Comparison of ENCODE assay signal across 9 mouse cellular contexts in genomic region chr11:114016889-114017392, GRCm38 (mm10). TPM values are rescaled to one million over a fixed set of nuclear protein-coding genes. Genes with fewer than 3 reads are reported as not detected.
DNase-seq lines count a peak whose midpoint lies in the region; ATAC-seq lines count a peak whose summit lies in the region.
"Had no signal": no experiment of that assay in that cellular context is flagged by ENCODE, and none has a peak within 500 bp of the region (broad histone marks: within the 10 kb centered on the region; RNA-seq: fewer than 3 reads in every experiment).

No protein-coding gene starts in this region.

- no peaks in the 10 kb centered on the region for H3K9me3 ChIP-seq in kidney, embryonic 14.5 days (ENCODE audit: control insufficient read depth, low read length)
- no peaks in the 10 kb centered on the region for H3K9me3 ChIP-seq in hindbrain, embryonic 13.5 days
- no peaks in the 10 kb centered on the region for H3K9me3 ChIP-seq in neural tube, embryonic 12.5 days
- H3K9me3 ChIP-seq: megakaryocyte, embryonic 14.5 days had no signal

- no peak overlapping the region; the same call in 1 of the 2 replicates for H3K4me2 ChIP-seq in kidney, embryonic 14.5 days (replicated peaks; ENCODE audit: low read depth, low read length)
- no peak overlapping the region for H3K4me2 ChIP-seq in hindbrain, embryonic 13.5 days
- no peak overlapping the region; the same call in 1 of the 2 replicates for H3K4me2 ChIP-seq in neural tube, embryonic 12.5 days (replicated peaks)

- no peaks in the 10 kb centered on the region for H3K27me3 ChIP-seq in kidney, embryonic 14.5 days (ENCODE audit: control insufficient read depth, insufficient read depth, low read length)
- H3K27me3 ChIP-seq in hindbrain, embryonic 13.5 days = peaks cover 10% of the 10 kb centered on the region
- H3K27me3 ChIP-seq in neural tube, embryonic 12.5 days (replicated peaks) = no peaks in the 10 kb centered on the region; the same call in 1 of the 2 replicates

- DNase-seq in kidney, postnatal 25 days = no peak
- DNase-seq in embryo, embryonic 9.5 days (ENCODE audit: extremely low spot score) = peak; percentile 45
- DNase-seq in lung, adult 18-20 months = no peak
- DNase-seq in lung, postnatal 14 days = no peak
- DNase-seq: cerebellum, adult 9-10 months had no signal

- peak; percentile 40; the same call in 1 of the 2 replicates for ATAC-seq in kidney, embryonic 14.5 days (ENCODE audit: low FRiP score, low TSS enrichment)
- no peak for ATAC-seq in hindbrain, embryonic 13.5 days (ENCODE audit: low FRiP score)
- ATAC-seq in neural tube, embryonic 12.5 days (ENCODE audit: low FRiP score, low read depth) = peak; percentile 58; the same call in 1 of the 2 replicates

- WGBS in kidney, embryonic 14.5 days = 18% methylated on average over 14 of the region's 14 CpGs
- 9% methylated on average over 14 of the region's 14 CpGs for WGBS in hindbrain, embryonic 13.5 days
- 15% methylated on average over 14 of the region's 14 CpGs for WGBS in neural tube, embryonic 12.5 days

- no peaks in the 10 kb centered on the region for H3K36me3 ChIP-seq in kidney, embryonic 14.5 days (ENCODE audit: control insufficient read depth, insufficient read depth, low read length)
- no peaks in the 10 kb centered on the region for H3K36me3 ChIP-seq in hindbrain, embryonic 13.5 days
- no peaks in the 10 kb centered on the region for H3K36me3 ChIP-seq in neural tube, embryonic 12.5 days

- H3K27ac ChIP-seq in kidney, embryonic 14.5 days (ENCODE audit: low read depth, low read length) = no peak overlapping the region
- peak overlapping the region; percentile 55 for H3K27ac ChIP-seq in hindbrain, embryonic 13.5 days
- H3K27ac ChIP-seq in neural tube, embryonic 12.5 days = no peak overlapping the region

- no peak overlapping the region for H3K9ac ChIP-seq in kidney, embryonic 14.5 days (ENCODE audit: low read depth, low read length)
- no peak overlapping the region for H3K9ac ChIP-seq in hindbrain, embryonic 13.5 days
- 0 out of 2 replicates have a peak overlapping the region, but pooled peaks have one; percentile 27 for H3K9ac ChIP-seq in neural tube, embryonic 12.5 days

- H3K4me1 ChIP-seq in kidney, embryonic 14.5 days (ENCODE audit: control insufficient read depth, insufficient read depth, low read length) = peaks cover 37% of the 10 kb centered on the region
- H3K4me1 ChIP-seq in hindbrain, embryonic 13.5 days (replicated peaks) = peaks cover 72% of the 10 kb centered on the region
- H3K4me1 ChIP-seq in neural tube, embryonic 12.5 days = peaks cover 58% of the 10 kb centered on the region
- H3K4me1 ChIP-seq: megakaryocyte, embryonic 14.5 days had no signal

- H3K4me3 ChIP-seq in kidney, embryonic 14.5 days (ENCODE audit: low read length) = no peak overlapping the region
- H3K4me3 ChIP-seq in hindbrain, embryonic 13.5 days = no peak overlapping the region
- no peak overlapping the region for H3K4me3 ChIP-seq in neural tube, embryonic 12.5 days
- H3K4me3 ChIP-seq: megakaryocyte, embryonic 14.5 days had no signal

RNA-seq across cellular contexts. Expression of gene Sdk2, which starts 49.9 kb away (rescaled TPM):
- polyA plus RNA-seq in kidney, embryonic 14.5 days (2014; fragmentation: Nextera tagmentation; extraction: Ambion mirVana) = 3.7 and 4.2 TPM in 2 replicates
- polyA plus RNA-seq in hindbrain, embryonic 13.5 days (2015; fragmentation: Nextera tagmentation; extraction: Ambion mirVana) = 4.2 TPM in 2 replicates
- 6.2 and 7.1 TPM in 2 replicates for polyA plus RNA-seq in neural tube, embryonic 12.5 days (2016; fragmentation: Nextera tagmentation; extraction: Ambion mirVana)
